Mouse (Mus musculus) liver, embryonic 15.5 days (tissue): ENCODE measurements around the gene Otud7a. TPM values are rescaled to one million over a fixed set of nuclear protein-coding genes. Genes with fewer than 3 reads are reported as not detected.

ENCODE experiments used
- ATAC-seq: fragments of 200-750 bp; cut with Nextera tagmentation; 2 replicates; pipeline ENCODE4 v1.8.0; 2017; ENCODE audit warnings: moderate number of reproducible peaks, mild to moderate bottlenecking, moderate library complexity; ENCODE audit not compliant: insufficient read depth
- H3K27ac ChIP-seq: fragments of 300-500 bp; sonication (generic); replicated peaks from 2 replicates; pipeline ENCODE4 v1.5.1; 2015; ENCODE audit warnings: mild to moderate bottlenecking, inconsistent platforms
- H3K27me3 ChIP-seq: fragments of 300-500 bp; sonication (generic); 2 replicates; pipeline ENCODE4 v1.6.1; 2015; ENCODE audit warnings: mild to moderate bottlenecking, inconsistent platforms
- H3K36me3 ChIP-seq: fragments of 300-500 bp; sonication (generic); replicated peaks from 2 replicates; pipeline ENCODE4 v1.6.1; 2015; ENCODE audit warnings: moderate library complexity, mild to moderate bottlenecking, inconsistent platforms
- H3K4me1 ChIP-seq: fragments of 300-500 bp; sonication (generic); replicated peaks from 2 replicates; pipeline ENCODE4 v1.6.1; 2015; ENCODE audit warnings: inconsistent platforms
- H3K4me2 ChIP-seq: fragments of 300-500 bp; sonication (generic); 2 replicates; pipeline ENCODE4 v1.6.1; 2015; ENCODE audit warnings: moderate library complexity, mild to moderate bottlenecking, inconsistent platforms
- H3K4me3 ChIP-seq: fragments of 300-500 bp; sonication (generic); replicated peaks from 2 replicates; pipeline ENCODE4 v1.5.1; 2015; ENCODE audit warnings: mild to moderate bottlenecking, inconsistent platforms
- H3K9ac ChIP-seq: fragments of 300-500 bp; sonication (generic); 2 replicates; pipeline ENCODE4 v1.6.1; 2015; ENCODE audit warnings: moderate library complexity, mild to moderate bottlenecking, inconsistent platforms
- H3K9me3 ChIP-seq: fragments of 300-500 bp; sonication (generic); replicated peaks from 2 replicates; pipeline ENCODE4 v1.6.1; 2016; ENCODE audit warnings: inconsistent platforms
- WGBS: fragments of 180-500 bp; shearing (Covaris S2); methylation state at CpG from one replicate; pipeline ENCODE4 v1.1.7; 2015; ENCODE audit warnings: mixed read lengths; ENCODE audit not compliant: insufficient replicate concordance; 5-methylcytosine and 5-hydroxymethylcytosine counted together
- polyA plus RNA-seq: library from polyadenylated mRNA; unstranded; fragments of >200 nt; fragmentation: Nextera tagmentation; extraction: Ambion mirVana; gene quantifications from 2 replicates; pipeline ENCODE4 v1.2.1, GENCODE M21; 2015

Gene Otud7a
- polyA plus RNA-seq, 1 experiment from 2014 or later = 0.03 TPM

DNA sequence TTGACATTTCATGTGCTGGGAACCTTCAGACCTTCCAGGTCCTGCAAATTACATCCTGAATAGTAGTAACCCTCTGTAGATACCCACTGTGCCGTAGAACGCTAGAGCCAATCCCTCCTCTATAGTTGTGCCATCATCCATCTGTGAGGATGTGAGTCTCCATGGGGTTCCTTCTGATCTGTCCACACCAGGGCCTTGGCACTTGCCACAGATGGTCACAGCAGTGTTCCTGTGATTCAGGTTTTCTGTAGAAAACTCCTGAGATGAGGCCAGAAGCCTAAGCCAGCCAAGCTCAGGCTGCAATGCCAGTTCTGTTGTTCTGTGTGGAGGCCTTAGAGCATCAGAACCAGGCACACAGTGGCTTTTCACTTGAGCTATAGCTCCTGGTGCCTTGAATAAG lies 63.5 kb downstream of the Otud7a start:
- H3K4me1 ChIP-seq = no peaks in the 10 kb centered on the region
- no peak overlapping the region for H3K27ac ChIP-seq
- no peak overlapping the region for H3K9ac ChIP-seq
- no peaks in the 10 kb centered on the region for H3K9me3 ChIP-seq
- 83% methylated on average over 2 of the region's 2 CpGs for WGBS
- no peak overlapping the region for H3K4me3 ChIP-seq
- no peaks in the 10 kb centered on the region for H3K27me3 ChIP-seq
- H3K4me2 ChIP-seq = no peak overlapping the region
- ATAC-seq = no peak
- no peaks in the 10 kb centered on the region for H3K36me3 ChIP-seq

DNA sequence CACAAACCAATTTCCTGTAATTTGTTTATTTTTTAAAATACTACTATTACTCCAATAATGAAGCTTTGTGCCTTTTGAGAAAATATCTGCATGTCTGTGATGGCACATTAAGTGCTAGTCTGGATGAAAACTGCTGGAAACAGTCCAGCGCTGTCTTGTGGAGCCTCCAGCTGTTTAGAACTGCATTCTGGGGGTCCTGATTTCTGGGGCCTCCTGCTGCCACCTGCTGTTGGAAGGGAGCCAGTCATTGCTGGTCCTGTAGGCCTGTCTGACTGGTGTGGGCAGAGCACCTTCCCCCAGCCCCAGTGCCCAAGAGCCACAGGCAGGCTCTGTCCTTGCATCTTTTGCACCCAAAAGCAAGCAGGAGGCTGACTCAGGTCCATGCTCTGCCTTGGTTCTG lies 65.3 kb downstream of the Otud7a start:
- no peaks in the 10 kb centered on the region for H3K27me3 ChIP-seq
- no peak for ATAC-seq
- H3K9me3 ChIP-seq = no peaks in the 10 kb centered on the region
- H3K9ac ChIP-seq = no peak overlapping the region
- no peaks in the 10 kb centered on the region for H3K36me3 ChIP-seq
- 42% methylated on average over 1 of the region's 1 CpGs for WGBS
- H3K4me1 ChIP-seq = no peaks in the 10 kb centered on the region
- no peak overlapping the region for H3K27ac ChIP-seq
- H3K4me3 ChIP-seq = no peak overlapping the region
- no peak overlapping the region for H3K4me2 ChIP-seq

DNA sequence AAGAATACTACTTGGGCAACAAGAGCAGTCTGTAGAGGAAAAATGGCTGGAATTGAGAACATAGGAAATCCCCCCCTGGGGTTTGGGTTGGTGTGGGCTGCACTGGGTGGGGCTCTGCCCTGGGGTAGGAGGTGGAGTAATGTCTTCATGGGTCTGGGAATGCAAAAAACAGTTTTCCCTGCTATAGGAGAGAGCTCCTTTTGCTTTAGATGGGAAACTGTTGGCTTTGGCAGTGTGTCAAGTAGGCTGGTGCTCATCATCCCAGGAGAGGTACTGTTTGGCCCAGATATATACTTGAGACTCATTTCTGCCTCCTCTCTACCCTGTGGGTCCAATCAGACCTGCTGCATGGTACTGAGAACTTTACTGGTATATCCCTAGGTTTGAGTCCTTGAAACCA lies 66.9 kb downstream of the Otud7a start:
- Histone ChIP-seq H3K9me3 (no peaks in the 10 kb centered on the region), H3K27ac (no peak overlapping the region), H3K27me3 (no peaks in the 10 kb centered on the region), H3K4me1 (no peaks in the 10 kb centered on the region), H3K4me2 (no peak overlapping the region), H3K36me3 (no peaks in the 10 kb centered on the region), H3K4me3 (no peak overlapping the region), H3K9ac (no peak overlapping the region)
- ATAC-seq = no peak

DNA sequence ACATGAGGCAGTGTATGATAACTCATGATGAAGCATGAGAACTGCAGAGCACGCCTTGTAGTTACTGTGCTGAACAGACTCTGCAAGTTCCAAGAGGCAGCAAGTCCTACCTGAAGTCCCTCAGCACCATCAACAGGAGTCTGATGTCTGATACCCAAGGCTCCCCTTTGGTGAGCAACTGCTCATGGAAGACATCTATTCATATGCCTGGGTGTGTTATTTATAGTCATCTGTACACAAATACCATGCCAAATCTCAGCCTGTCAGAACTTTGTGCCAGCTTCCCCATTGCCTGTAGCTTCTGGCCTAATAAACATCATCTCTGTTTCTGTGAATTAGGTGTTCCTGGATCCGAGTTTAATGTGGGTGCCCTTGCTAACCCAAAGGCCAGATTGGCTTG lies 68.0 kb downstream of the Otud7a start:
- H3K4me1 ChIP-seq = no peaks in the 10 kb centered on the region
- no peaks in the 10 kb centered on the region for H3K36me3 ChIP-seq
- WGBS = 40% methylated on average over 2 of the region's 2 CpGs
- no peaks in the 10 kb centered on the region for H3K9me3 ChIP-seq
- no peak for ATAC-seq
- no peak overlapping the region for H3K4me3 ChIP-seq
- H3K4me2 ChIP-seq = no peak overlapping the region
- H3K27ac ChIP-seq = no peak overlapping the region
- no peaks in the 10 kb centered on the region for H3K27me3 ChIP-seq
- no peak overlapping the region for H3K9ac ChIP-seq

DNA sequence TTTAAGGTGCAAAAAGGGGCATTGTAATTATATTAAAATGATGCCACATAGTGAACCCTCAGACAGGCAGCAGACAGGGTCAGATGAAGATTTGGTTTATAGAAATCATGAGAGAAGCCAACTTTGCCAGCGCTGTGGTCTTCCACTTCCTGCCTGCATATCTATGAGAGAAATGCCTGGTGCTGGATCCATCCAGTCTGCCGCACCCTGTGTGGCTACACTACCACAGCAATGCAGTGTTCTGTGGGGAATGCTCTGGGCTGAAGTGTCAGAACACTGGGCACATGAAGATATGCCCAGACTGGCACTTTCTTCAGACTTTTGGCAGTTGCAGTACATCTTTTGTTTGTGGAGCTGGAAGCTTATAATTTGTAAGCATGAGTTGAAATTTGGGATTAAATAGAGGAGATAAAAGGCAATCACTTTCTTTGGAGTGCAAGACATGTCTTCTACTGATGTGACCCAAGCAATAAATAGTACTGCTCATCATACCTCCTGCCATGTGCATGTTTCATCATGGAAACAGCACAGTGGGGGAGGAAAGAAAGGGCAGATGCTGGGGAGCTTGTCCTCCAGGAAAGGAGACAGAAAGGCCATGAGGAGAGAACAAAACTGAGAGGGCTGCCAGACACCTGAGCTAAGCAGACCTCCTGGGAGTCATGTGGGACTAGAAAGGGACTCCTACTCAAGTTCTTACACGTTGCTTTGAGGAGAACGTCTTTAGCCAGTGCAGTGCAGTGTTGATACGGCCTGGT lies 71.8 kb downstream of the Otud7a start:
- no peaks in the 10 kb centered on the region for H3K36me3 ChIP-seq
- no peak for ATAC-seq
- no peak overlapping the region for H3K4me2 ChIP-seq
- WGBS = 60% methylated on average over 5 of the region's 5 CpGs
- H3K4me1 ChIP-seq = no peaks in the 10 kb centered on the region
- no peak overlapping the region for H3K9ac ChIP-seq
- H3K4me3 ChIP-seq = no peak overlapping the region
- H3K27ac ChIP-seq = no peak overlapping the region
- H3K9me3 ChIP-seq = no peaks in the 10 kb centered on the region
- H3K27me3 ChIP-seq = no peaks in the 10 kb centered on the region

- no peak overlapping the region for H3K27ac ChIP-seq
- H3K4me1 ChIP-seq = no peaks in the 10 kb centered on the region
- no peaks in the 10 kb centered on the region for H3K27me3 ChIP-seq
- no peak overlapping the region for H3K9ac ChIP-seq
- H3K36me3 ChIP-seq = no peaks in the 10 kb centered on the region
- no peaks in the 10 kb centered on the region for H3K9me3 ChIP-seq
- H3K4me3 ChIP-seq = no peak overlapping the region
- 56% methylated on average over 1 of the region's 1 CpGs for WGBS
- ATAC-seq = no peak
- H3K4me2 ChIP-seq = no peak overlapping the region
Observed at GRCm38 (mm10) chr7:63520299-63520698, 75.7 kb downstream of the Otud7a start.

- Histone ChIP-seq H3K36me3 (no peaks in the 10 kb centered on the region), H3K9ac (no peak overlapping the region), H3K4me1 (no peaks in the 10 kb centered on the region), H3K27ac (no peak overlapping the region), H3K4me3 (no peak overlapping the region), H3K9me3 (no peaks in the 10 kb centered on the region), H3K4me2 (no peak overlapping the region), H3K27me3 (no peaks in the 10 kb centered on the region)
- WGBS = 20% methylated on average over 3 of the region's 3 CpGs
- no peak for ATAC-seq
Observed at GRCm38 (mm10) chr7:63522403-63522802, 77.9 kb downstream of the Otud7a start.

DNA sequence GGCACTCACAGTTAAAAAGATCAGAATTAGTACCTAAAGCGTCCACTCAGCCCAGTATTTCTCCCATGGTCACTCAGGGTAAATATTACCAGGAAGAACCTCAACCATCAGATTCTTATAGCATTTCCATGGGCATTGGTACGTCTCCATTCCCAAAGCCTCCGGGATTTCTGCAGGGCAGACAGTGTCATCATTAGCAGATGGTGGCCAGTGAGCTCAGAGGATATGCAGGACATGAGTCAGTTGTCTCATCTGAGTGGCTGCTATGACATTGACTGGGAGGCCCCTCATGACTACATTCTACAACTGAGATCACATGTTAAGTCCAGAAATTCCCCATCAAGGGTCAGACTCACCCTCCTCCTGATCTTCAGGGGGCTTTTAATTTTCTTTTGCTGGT lies 78.5 kb downstream of the Otud7a start:
- Histone ChIP-seq H3K27me3 (no peaks in the 10 kb centered on the region), H3K4me3 (no peak overlapping the region), H3K36me3 (no peaks in the 10 kb centered on the region), H3K4me1 (no peaks in the 10 kb centered on the region), H3K9me3 (no peaks in the 10 kb centered on the region), H3K9ac (no peak overlapping the region), H3K4me2 (no peak overlapping the region), H3K27ac (no peak overlapping the region)
- whole genome bisulfite sequencing = 60% methylated on average over 3 of the region's 3 CpGs
- no peak for ATAC-seq

GRCm38 (mm10) chr7:63540293-63540692 lies 95.7 kb downstream of the Otud7a start:
- WGBS = 75% methylated on average over 4 of the region's 4 CpGs
- Histone ChIP-seq H3K9ac (no peak overlapping the region), H3K36me3 (no peaks in the 10 kb centered on the region), H3K27me3 (no peaks in the 10 kb centered on the region), H3K27ac (no peak overlapping the region), H3K4me3 (no peak overlapping the region), H3K4me2 (no peak overlapping the region), H3K9me3 (no peaks in the 10 kb centered on the region), H3K4me1 (no peaks in the 10 kb centered on the region)
- ATAC-seq = no peak

GRCm38 (mm10) chr7:63554457-63554856 lies 109.9 kb downstream of the Otud7a start:
- WGBS = 48% methylated on average over 1 of the region's 1 CpGs
- ATAC-seq = no peak
- no peaks in the 10 kb centered on the region for H3K9me3 ChIP-seq

GRCm38 (mm10) chr7:63556324-63556723 lies 111.8 kb downstream of the Otud7a start:
- Histone ChIP-seq H3K9ac (no peak overlapping the region), H3K4me3 (no peak overlapping the region), H3K36me3 (no peaks in the 10 kb centered on the region), H3K9me3 (no peaks in the 10 kb centered on the region), H3K27ac (no peak overlapping the region), H3K4me2 (no peak overlapping the region), H3K27me3 (no peaks in the 10 kb centered on the region), H3K4me1 (no peaks in the 10 kb centered on the region)
- no peak for ATAC-seq
- 35% methylated on average over 5 of the region's 5 CpGs for WGBS

More at GRCm38 (mm10) chr7:63554457-63554856, 109.9 kb downstream of the Otud7a start:
- H3K27ac ChIP-seq = no peak overlapping the region
- no peak overlapping the region for H3K9ac ChIP-seq
- no peak overlapping the region for H3K4me3 ChIP-seq
- H3K36me3 ChIP-seq = no peaks in the 10 kb centered on the region
- H3K4me1 ChIP-seq = no peaks in the 10 kb centered on the region
- no peaks in the 10 kb centered on the region for H3K27me3 ChIP-seq
- H3K4me2 ChIP-seq = no peak overlapping the region

DNA sequence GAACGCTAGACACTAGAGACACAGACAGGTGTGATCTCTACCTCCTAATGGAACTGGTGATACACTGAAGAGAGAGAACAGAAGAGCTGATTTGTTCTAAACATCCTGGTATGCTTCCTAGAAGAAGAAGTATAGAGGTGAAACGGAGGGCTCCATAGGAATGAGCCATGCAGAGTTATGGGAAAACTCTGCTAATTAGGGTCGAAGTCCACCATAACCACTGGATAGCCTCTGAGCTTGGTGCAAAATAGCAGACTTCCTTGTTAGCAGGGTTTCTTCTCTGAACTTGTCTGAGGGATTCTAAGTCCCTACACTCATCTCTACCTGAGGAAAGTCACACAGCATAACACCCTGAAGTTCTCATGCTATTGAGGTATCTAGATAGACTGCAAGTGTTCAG lies 114.4 kb downstream of the Otud7a start:
- no peaks in the 10 kb centered on the region for H3K4me1 ChIP-seq
- H3K36me3 ChIP-seq = no peaks in the 10 kb centered on the region
- H3K9me3 ChIP-seq = no peaks in the 10 kb centered on the region
- H3K4me3 ChIP-seq = no peak overlapping the region
- H3K27ac ChIP-seq = no peak overlapping the region
- no peak overlapping the region for H3K4me2 ChIP-seq
- H3K9ac ChIP-seq = no peak overlapping the region
- 57% methylated on average over 3 of the region's 3 CpGs for WGBS
- ATAC-seq = no peak
- H3K27me3 ChIP-seq = no peaks in the 10 kb centered on the region
